Comparison of ENCODE assay signal across 8 mouse cellular contexts in genomic region chr3:29726376-29726967, GRCm38 (mm10).
DNase-seq lines count a peak whose midpoint lies in the region; ATAC-seq lines count a peak whose summit lies in the region.

No protein-coding gene starts in this region.

- H3K27me3 ChIP-seq in midbrain, embryonic 14.5 days (ENCODE audit: control insufficient read depth, insufficient read depth, low read length), result no peaks in the 10 kb centered on the region

- H3K4me1 ChIP-seq in midbrain, embryonic 14.5 days (ENCODE audit: control insufficient read depth, insufficient read depth, low read length), result no peaks in the 10 kb centered on the region

- H3K27ac ChIP-seq in midbrain, embryonic 14.5 days (replicated peaks; ENCODE audit: low read depth, low read length), result no peak overlapping the region

- H3K4me2 ChIP-seq in midbrain, embryonic 14.5 days (ENCODE audit: low read length), result no peak overlapping the region

- 55% methylated on average over 8 of the region's 8 CpGs for WGBS in midbrain, embryonic 14.5 days

- H3K36me3 ChIP-seq in midbrain, embryonic 14.5 days (ENCODE audit: control insufficient read depth, insufficient read depth, low read length), result no peaks in the 10 kb centered on the region

- no peak overlapping the region for H3K9ac ChIP-seq in midbrain, embryonic 14.5 days (replicated peaks; ENCODE audit: low read length)

- DNase-seq in adrenal gland, postnatal 14 days, result peak; percentile 19
- no peak for DNase-seq in adrenal gland, adult 8-10 months
- peak; percentile 16 for DNase-seq in left cerebral cortex, adult 11 months (ENCODE audit: low spot score)
- no peak for DNase-seq in left cerebral cortex, adult 18-20 months (ENCODE audit: low spot score in 2 of 2)
- DNase-seq in embryo, embryonic 11 days, result peak; percentile 74
- peak; percentile 91 for DNase-seq in midbrain, embryonic 14.5 days
- DNase-seq in B cell, adult 2 months, result no peak
- DNase-seq in Muller cell, postnatal 12 days (ENCODE audit: inconsistent ontology term), result no peak

- peak; percentile 77 for ATAC-seq in midbrain, embryonic 14.5 days (ENCODE audit: low FRiP score, low TSS enrichment)

- H3K9me3 ChIP-seq in midbrain, embryonic 14.5 days (ENCODE audit: control insufficient read depth, low read length), result no peaks in the 10 kb centered on the region

- H3K4me3 ChIP-seq in midbrain, embryonic 14.5 days (replicated peaks; ENCODE audit: low read depth, low read length), result no peak overlapping the region

Comparison
In these comparisons a context has a peak if more than half of its experiments do, and no peak if none do; other contexts are left out.
1. DNase-seq: peak in adrenal gland, postnatal 14 days (single experiment), left cerebral cortex, adult 11 months (single experiment), embryo, embryonic 11 days (single experiment) and midbrain, embryonic 14.5 days (single experiment); none in adrenal gland, adult 8-10 months (single experiment), left cerebral cortex, adult 18-20 months (0 of 2), B cell, adult 2 months (0 of 2) and Muller cell, postnatal 12 days (single experiment).